Mouse (Mus musculus): ENCODE measurements at regions not wholly inside any gene's neighbourhood (a gene's known extent, or its start where the extent isn't known, plus 50 kb on each side); places are given as distances from the start of the nearest gene placed in this dataset.

- no peak for DNase-seq (ENCODE audit: low read depth, low spot score)
These were observed 196.5 kb upstream of the Pkn2 start for GRCm38 (mm10) chr3:143078310-143078709.

DNA sequence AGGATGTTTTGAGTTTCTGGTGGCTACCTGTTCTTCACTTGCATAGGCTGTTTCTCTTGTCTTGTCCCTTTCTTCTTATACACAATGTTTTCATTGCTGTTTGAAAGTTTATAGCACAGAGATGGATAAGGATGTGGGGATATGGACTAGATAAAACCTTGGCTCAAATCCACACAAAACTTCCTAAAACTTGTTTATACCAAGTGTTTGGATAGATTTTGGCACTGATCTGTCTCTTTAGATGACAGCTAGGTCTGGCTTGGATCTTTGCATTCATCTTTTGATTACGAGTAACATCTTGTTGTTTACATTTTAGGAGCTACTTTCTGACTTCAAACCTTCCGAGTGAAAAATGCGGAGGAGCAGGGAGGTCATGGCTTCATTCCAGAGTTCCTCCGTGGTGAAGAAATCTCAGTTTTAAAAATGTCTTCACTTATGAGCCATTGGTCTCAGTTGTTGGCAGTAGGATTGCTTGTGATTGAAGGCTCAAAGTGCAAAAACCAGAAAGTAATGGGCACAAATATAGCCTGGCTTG lies 190.1 kb upstream of the Pkn2 start:
- no peak for DNase-seq (ENCODE audit: low read depth, low spot score)

DNA sequence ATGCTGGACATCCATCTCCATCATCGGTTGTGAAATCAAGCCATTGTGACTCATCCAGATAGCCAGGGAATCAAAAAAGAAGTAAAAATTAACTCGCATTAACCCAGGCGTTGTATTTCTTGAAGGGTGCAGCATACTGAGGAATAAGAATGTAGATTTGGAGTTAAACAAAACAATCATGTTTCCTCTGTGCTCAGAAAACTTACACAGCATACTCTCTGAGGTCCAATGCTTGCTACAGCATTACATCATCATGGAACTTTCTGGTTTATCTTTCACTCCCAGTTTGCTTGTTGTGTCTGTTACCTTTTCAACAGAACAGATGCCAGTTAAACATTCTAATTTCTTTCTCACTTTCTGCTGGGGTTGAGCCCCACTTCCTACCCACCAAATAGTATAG lies 173.1 kb upstream of the Pkn2 start:
- no peak for DNase-seq (ENCODE audit: low read depth, low spot score)

DNA sequence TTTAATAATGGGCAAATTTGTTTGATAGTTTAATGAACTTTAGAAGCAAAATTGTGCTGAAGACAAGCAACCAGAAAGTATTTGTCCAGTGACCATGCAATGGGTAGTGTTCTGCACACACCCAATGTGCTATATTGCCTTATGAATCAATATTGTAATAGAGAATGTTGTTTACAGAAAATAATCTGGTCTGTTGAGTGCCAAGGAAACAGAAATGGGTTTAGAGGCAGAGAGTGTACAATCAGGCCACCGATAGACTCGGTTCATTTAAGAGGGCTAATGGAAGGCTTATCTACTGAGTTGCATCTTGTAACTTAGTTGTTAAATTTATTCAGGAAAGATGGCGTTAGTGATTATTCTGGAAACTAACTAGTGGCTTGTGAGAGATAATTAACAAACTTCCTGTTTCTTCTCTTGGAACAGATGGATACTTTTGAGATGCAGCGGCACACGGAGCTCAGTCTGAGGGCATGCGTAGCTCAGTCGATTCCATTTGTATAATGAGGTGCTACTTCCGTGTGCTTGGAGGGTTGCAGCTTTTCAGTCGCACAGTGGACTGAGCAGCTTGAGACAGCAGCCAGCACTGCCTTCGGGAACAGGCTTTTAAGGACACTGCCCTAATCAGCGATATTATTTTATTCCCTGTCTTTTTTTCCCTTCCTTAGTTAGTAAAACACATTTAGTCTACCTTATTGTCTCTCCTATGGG lies 171.6 kb upstream of the Pkn2 start:
- DNase-seq (ENCODE audit: low read depth, low spot score), result no peak

- DNase-seq (ENCODE audit: low read depth, low spot score), result no peak
These were observed 158.9 kb upstream of the Pkn2 start for GRCm38 (mm10) chr3:143040666-143041065.

DNA sequence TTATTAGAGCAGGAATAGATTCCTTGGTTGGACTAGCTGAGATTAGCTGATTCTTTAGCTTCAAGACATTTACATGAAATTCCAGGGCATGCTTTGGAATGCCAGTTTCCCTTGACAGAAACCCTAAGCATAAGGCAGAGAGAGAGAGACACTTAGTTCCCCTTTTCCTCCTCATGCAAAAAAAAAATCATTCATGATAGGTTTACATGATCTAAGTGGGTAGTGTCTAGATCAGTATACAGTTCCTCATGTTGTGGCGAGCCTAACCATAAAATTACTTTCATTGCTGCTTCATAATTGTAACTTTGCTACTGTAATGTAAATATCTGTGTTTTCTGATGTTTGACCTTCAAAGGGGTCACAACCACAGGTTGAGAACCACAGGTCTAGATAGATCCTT lies 154.3 kb upstream of the Pkn2 start:
- DNase-seq (ENCODE audit: low read depth, low spot score), result no peak

DNA sequence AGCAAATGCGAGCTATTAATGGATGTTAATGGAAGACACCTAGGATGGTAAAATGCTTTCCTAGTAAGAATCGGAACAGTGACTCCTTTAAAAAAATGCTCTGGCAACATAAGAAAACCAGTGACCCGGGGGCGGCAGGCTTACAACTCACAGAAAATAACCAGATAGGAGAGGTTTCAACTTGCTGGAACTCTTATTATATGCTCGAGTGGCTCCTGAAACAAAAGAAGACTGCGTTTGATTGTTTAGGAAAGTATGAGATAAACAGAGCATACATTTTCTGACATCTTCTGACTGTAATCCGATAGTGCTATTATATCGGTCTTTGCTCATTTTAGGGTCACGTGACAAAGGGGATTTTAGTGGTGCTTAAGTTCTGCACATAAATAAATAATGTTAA lies 152.8 kb upstream of the Pkn2 start:
- DNase-seq (ENCODE audit: low read depth, low spot score), result no peak

GRCm38 (mm10) chr3:143022486-143022885 lies 140.7 kb upstream of the Pkn2 start:
- no peak for DNase-seq (ENCODE audit: low read depth, low spot score)

- no peak for DNase-seq (ENCODE audit: low read depth, low spot score)
These were observed 139.5 kb upstream of the Pkn2 start for GRCm38 (mm10) chr3:143021159-143021871.

DNA sequence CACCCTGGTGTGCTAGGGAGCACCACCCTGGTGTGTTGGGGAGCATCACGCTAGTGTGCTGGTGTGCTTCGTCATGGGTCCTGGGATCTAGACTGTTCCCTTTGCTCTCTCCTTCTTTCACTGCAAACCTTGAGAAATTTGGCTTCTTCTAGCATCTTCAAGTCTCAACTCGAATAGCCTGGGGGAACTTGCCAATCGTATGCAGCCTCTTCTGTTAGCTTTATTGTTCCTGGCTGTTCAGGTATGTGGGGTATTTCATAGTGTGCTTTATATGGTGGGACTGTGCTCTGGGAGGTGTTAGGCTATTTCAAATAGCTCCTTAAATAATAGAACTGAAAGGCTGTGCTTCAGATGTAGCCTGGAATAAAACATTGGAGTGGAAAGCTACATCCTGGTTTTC lies 135.7 kb upstream of the Pkn2 start:
- DNase-seq (ENCODE audit: low read depth, low spot score), result no peak

- no peak for DNase-seq (ENCODE audit: low read depth, low spot score)
These were observed 135.0 kb upstream of the Pkn2 start for GRCm38 (mm10) chr3:143016758-143017157.

DNA sequence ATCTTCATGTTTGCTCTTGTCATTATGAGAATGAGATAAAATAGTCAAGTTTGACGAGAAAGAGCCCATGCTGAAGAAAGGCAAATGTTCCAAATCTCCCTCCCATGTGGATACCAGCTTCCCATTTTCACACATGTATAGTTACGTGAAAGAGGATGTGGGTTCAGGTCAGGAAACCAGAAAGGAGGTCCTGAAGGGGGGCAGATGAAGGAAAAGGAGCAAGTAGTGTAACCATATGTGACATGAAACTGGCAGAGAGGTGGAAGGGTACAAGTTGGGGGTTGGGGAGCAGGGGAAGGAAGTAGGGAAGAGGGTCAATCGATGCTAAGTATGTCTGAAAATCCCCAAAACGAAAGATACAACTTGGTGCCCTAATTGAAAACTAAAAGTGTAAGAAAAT lies 132.6 kb upstream of the Pkn2 start:
- DNase-seq (ENCODE audit: low read depth, low spot score), result no peak

- no peak for DNase-seq (ENCODE audit: low read depth, low spot score)
These were observed 125.2 kb upstream of the Pkn2 start for GRCm38 (mm10) chr3:143007047-143007446.

DNA sequence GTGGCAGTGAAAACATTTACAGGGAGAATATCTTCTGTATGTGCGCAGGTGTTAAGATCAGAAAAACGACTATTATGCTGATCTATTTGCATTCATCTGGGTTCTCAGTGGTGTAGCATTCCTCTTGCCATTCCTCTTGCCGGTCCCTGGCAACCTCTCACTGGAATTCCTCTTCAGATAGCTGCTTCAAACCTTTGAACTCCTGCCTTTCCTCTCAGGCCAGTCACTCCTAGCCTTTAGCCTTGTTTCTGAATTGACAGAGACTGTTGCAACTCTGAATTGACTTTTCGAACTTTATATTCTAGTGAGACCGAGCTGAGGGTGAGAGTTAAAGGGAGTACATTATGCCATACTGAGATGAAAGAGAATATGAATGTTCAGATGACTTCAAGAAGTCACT lies 120.1 kb upstream of the Pkn2 start:
- DNase-seq (ENCODE audit: low read depth, low spot score), result no peak

- DNase-seq (ENCODE audit: low read depth, low spot score), result no peak
These were observed 114.4 kb upstream of the Pkn2 start for GRCm38 (mm10) chr3:142995981-142996743.

- DNase-seq (ENCODE audit: low read depth, low spot score), result no peak
These were observed 102.7 kb upstream of the Pkn2 start for GRCm38 (mm10) chr3:142984547-142984946.

GRCm38 (mm10) chr3:142981221-142981620 lies 99.4 kb upstream of the Pkn2 start:
- DNase-seq (ENCODE audit: low read depth, low spot score), result no peak

- DNase-seq (ENCODE audit: low read depth, low spot score), result no peak
These were observed 97.4 kb upstream of the Pkn2 start for GRCm38 (mm10) chr3:142979161-142979560.

- DNase-seq (ENCODE audit: low read depth, low spot score), result no peak
These were observed 95.0 kb upstream of the Pkn2 start for GRCm38 (mm10) chr3:142976519-142977394.

DNA sequence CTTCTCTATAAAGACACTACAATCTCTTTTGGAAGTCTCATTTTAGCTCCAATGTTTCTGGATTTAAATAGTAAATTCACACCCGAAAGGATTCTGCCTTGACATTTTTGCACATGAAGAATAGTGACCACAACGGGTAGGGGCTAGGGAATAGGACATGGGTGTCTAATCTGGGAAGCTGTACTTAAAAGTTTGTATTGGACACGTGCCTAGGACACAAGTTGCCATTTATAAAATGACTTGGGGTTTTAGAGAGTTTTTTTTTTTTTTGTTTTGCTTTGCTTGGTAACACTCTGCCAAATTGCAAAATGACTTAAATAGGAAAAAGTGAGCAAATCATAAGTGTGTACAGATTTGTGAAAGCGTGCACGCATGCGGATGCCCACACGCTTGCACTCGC lies 93.8 kb upstream of the Pkn2 start:
- DNase-seq (ENCODE audit: low read depth, low spot score), result no peak

GRCm38 (mm10) chr3:142969501-142969900 lies 87.7 kb upstream of the Pkn2 start:
- DNase-seq (ENCODE audit: low read depth, low spot score), result no peak

Measured in retina, postnatal 7 days (tissue).